Mouse (Mus musculus): ENCODE measurements around the gene Anapc2. TPM values are rescaled to one million over a fixed set of nuclear protein-coding genes. Genes with fewer than 3 reads are reported as not detected.

Anapc2 gene
- total and polyA plus RNA-seq, 3 experiments, result 9.8 to 67.0 TPM; not detected in 1

DNA sequence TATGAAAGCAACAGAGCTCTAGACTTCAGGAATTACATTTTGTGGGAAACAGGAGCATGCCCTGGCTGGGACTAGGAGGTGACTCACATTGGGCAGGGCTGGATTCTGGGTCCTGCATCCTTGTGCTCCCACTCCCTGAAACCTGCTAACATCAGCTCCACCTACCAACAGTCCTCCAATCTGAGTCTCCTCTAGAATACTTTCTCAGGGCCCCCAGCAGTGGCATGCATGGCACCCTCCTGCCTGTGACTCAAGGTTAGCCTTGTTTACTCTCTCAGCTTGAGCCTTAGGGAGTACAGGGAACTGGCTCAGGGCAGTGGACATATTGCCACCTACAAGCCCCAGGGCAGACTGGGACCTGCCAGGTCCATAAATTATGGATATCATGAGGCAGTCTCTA is 34.2 kb upstream of the Anapc2 start:
- no peak for DNase-seq (ENCODE audit: low read depth, low spot score)
- no peak overlapping the region for H3K9ac ChIP-seq (ENCODE audit: control insufficient read depth, low read depth, low read length, poor library complexity, severe bottlenecking)
- H3K27me3 ChIP-seq (ENCODE audit: control insufficient read depth in 1 of 2, insufficient read depth in 2 of 2, low read length in 2 of 2), result no peaks in the 10 kb centered on the region
- H3K4me3 ChIP-seq (ENCODE audit: control insufficient read depth in 1 of 2, insufficient read depth in 1 of 2, low read depth in 2 of 2, low read length in 2 of 2), result no peak overlapping the region
- H3K27ac ChIP-seq (ENCODE audit: control insufficient read depth, low read depth, low read length), result no peak overlapping the region
- H3K79me2 ChIP-seq (ENCODE audit: control insufficient read depth, insufficient read depth, low read length, poor library complexity), result no peaks in the 10 kb centered on the region; the same call in 1 of the 2 replicates
- H3K9me3 ChIP-seq (replicated peaks; ENCODE audit: insufficient read depth, low read length), result no peaks in the 10 kb centered on the region
- H3K36me3 ChIP-seq (ENCODE audit: control insufficient read depth in 1 of 2, insufficient read depth in 2 of 2, low read length in 2 of 2), result peaks cover 0 to 4% of the 10 kb centered on the region in 2 experiments; a peak in 1 of 4 replicates
- TF ChIP-seq SIN3A (IDR thresholded peaks at IDR 0.05; ENCODE audit: low read length) (no peak), JUND (IDR thresholded peaks at IDR 0.05; ENCODE audit: low read depth, low read length) (no peak)
- peaks cover 6 to 34% of the 10 kb centered on the region in 2 experiments for H3K4me1 ChIP-seq (ENCODE audit: control insufficient read depth in 1 of 2, insufficient read depth in 2 of 2, low read length in 2 of 2)

DNA sequence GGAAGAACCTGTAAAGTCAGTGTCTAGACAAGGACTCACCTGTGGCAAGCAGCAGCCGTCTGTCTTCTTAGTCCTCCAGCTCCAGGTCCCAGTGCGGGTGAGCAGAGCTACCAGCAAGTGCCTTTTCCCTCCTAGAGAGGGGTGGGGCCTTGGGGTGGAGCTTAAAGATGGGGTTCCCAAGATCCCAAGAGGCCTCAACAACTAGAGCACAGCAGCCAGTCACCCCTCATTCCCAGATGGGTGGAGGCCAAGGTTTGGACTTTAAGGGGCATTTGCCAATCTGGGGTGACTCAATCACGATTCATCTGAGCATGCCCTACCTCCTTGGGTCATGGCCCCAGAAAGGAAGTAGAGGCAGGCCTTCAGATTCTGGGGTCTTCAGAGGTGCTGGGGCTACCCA is 32.5 kb upstream of the Anapc2 start:
- H3K9me3 ChIP-seq (replicated peaks; ENCODE audit: insufficient read depth, low read length), result no peaks in the 10 kb centered on the region
- no peak for DNase-seq (ENCODE audit: low read depth, low spot score)
- TF ChIP-seq GATA1 (IDR thresholded peaks at IDR 0.05; ENCODE audit: low read depth, low read length) (no peak), SMC3 (IDR thresholded peaks at IDR 0.05; ENCODE audit: low read depth, low read length) (no peak), MAX (IDR thresholded peaks at IDR 0.05; ENCODE audit: low read length) (no peak), MYC (IDR thresholded peaks at IDR 0.05; ENCODE audit: low read depth, low read length) (no peak), USF1 (IDR thresholded peaks at IDR 0.05; ENCODE audit: low read depth, low read length) (no peak), TCF12 (IDR thresholded peaks at IDR 0.05; ENCODE audit: low read depth, low read length) (no peak), CHD1 (IDR thresholded peaks at IDR 0.05; ENCODE audit: low read depth, low read length) (no peak), GABPA (IDR thresholded peaks at IDR 0.05; ENCODE audit: low read depth, low read length) (no peak), MYB (IDR thresholded peaks at IDR 0.05; ENCODE audit: low read depth, low read length) (no peak), RCOR1 (IDR thresholded peaks at IDR 0.05; ENCODE audit: low read depth, low read length) (no peak), ZMIZ1 (IDR thresholded peaks at IDR 0.05; ENCODE audit: low read depth, low read length) (no peak), EP300 (IDR thresholded peaks at IDR 0.05; ENCODE audit: low read depth in 1 of 2, low read length in 2 of 2) (no peak), KAT2A (conservative IDR thresholded peaks at IDR 0.05; ENCODE audit: low read depth, low read length) (no peak), RAD21 (IDR thresholded peaks at IDR 0.05; ENCODE audit: low read depth, low read length) (no peak), ELF1 (IDR thresholded peaks at IDR 0.05; ENCODE audit: low read depth, low read length) (no peak), SIN3A (IDR thresholded peaks at IDR 0.05; ENCODE audit: low read length) (no peak), HCFC1 (IDR thresholded peaks at IDR 0.05; ENCODE audit: low read depth, low read length) (no peak), TBP (IDR thresholded peaks at IDR 0.05; ENCODE audit: low read depth, low read length) (no peak)
- no peak overlapping the region for H3K9ac ChIP-seq (ENCODE audit: control insufficient read depth, low read depth, low read length, poor library complexity, severe bottlenecking)
- H3K36me3 ChIP-seq (ENCODE audit: control insufficient read depth in 1 of 2, insufficient read depth in 2 of 2, low read length in 2 of 2), result no peaks in the 10 kb centered on the region
- H3K4me1 ChIP-seq (ENCODE audit: control insufficient read depth in 1 of 2, insufficient read depth in 2 of 2, low read length in 2 of 2), result peaks cover 0 to 21% of the 10 kb centered on the region in 2 experiments; a peak in 3 of 4 replicates
- H3K79me2 ChIP-seq (ENCODE audit: control insufficient read depth, insufficient read depth, low read length, poor library complexity), result no peaks in the 10 kb centered on the region; the same call in 1 of the 2 replicates
- no peaks in the 10 kb centered on the region for H3K27me3 ChIP-seq (ENCODE audit: control insufficient read depth in 1 of 2, insufficient read depth in 2 of 2, low read length in 2 of 2)
- H3K4me3 ChIP-seq (ENCODE audit: control insufficient read depth in 1 of 2, insufficient read depth in 1 of 2, low read depth in 2 of 2, low read length in 2 of 2), result no peak overlapping the region
- no peak overlapping the region for H3K27ac ChIP-seq (ENCODE audit: control insufficient read depth, low read depth, low read length)
